Mouse (Mus musculus) E14TG2a.4 (cell line): ENCODE data around the gene Nid2.

ENCODE experiments used
- CTCF ChIP-seq: conservative IDR thresholded peaks from 2 replicates; pipeline ENCODE4 v1.5.1; 2014; ENCODE audit warnings: low read length
- POU5F1 ChIP-seq: IDR thresholded peaks from 2 replicates; pipeline ENCODE4 v1.6.1; 2014; ENCODE audit warnings: low read length, borderline replicate concordance

GRCm38 (mm10) chr14:19738094-19738843, 12.8 kb upstream of the Nid2 start:
- TF ChIP-seq CTCF (no peak), POU5F1 (no peak)
